Mouse (Mus musculus) naive thymus-derived CD4-positive, alpha-beta T cell, adult 5 months (primary cell): ENCODE results near the gene Sdf2. TPM values are rescaled to one million over a fixed set of nuclear protein-coding genes. Genes with fewer than 3 reads are reported as not detected.

Experiments
- polyA plus RNA-seq: library from polyadenylated mRNA; unstranded; fragments of 100-300 nt; shearing (Covaris generic); gene quantifications from one replicate; pipeline ENCODE4 v1.2.1, GENCODE M21; 2017

The Sdf2 gene
- 84.4 TPM for polyA plus RNA-seq

GRCm38 (mm10) chr11:78245627-78246317 lies at the start of gene Sdf2, which contains the start of gene Supt6:
Gene Sdf2 (plus strand): TSS chr11:78245746.
Gene Supt6 (minus strand): TSS chr11:78245987.

GRCm38 (mm10) chr11:78261380-78262352 lies 16.1 kb downstream of the Sdf2 start, which contains the start of gene 2610507B11Rik:
Gene 2610507B11Rik (plus strand): TSS chr11:78261752.

GRCm38 (mm10) chr11:78290654-78291053 lies 45.1 kb downstream of the Sdf2 start, which contains the start of gene BC030499:
Gene BC030499 (plus strand): TSS chr11:78290841.

GRCm38 (mm10) chr11:78301357-78302084 lies 56.0 kb downstream of the Sdf2 start, which contains the start of gene Spag5:
Gene Spag5 (plus strand): TSS chr11:78301529.

Other genes with a start within 250 kb of the Sdf2 start
- 10.4 TPM for gene Dhrs13, start 213.5 kb upstream of the Sdf2 start, polyA plus RNA-seq
- 51.3 TPM for gene Flot2, start 207.8 kb upstream of the Sdf2 start, polyA plus RNA-seq
- gene Eral1, start 165.4 kb upstream of the Sdf2 start, polyA plus RNA-seq: 31.5 TPM
- gene Fam222b, start 151.1 kb upstream of the Sdf2 start, polyA plus RNA-seq: 17.3 TPM
- gene Traf4, start 80.2 kb upstream of the Sdf2 start, polyA plus RNA-seq: 92.9 TPM
- 15.1 TPM for gene Nek8, start 69.1 kb upstream of the Sdf2 start, polyA plus RNA-seq
- 2.5 TPM for gene Tlcd1, start 69.0 kb upstream of the Sdf2 start, polyA plus RNA-seq
- 2,044 TPM for gene Rpl23a, start 62.2 kb upstream of the Sdf2 start, polyA plus RNA-seq
- not detected for gene Rab34, start 57.3 kb upstream of the Sdf2 start, polyA plus RNA-seq
- not detected for gene Proca1, start 52.4 kb upstream of the Sdf2 start, polyA plus RNA-seq
- gene Supt6, start 241 bp downstream of the Sdf2 start, polyA plus RNA-seq: 51.6 TPM
- gene 2610507B11Rik, start 16.0 kb downstream of the Sdf2 start, polyA plus RNA-seq: 82.8 TPM
- gene BC030499, start 45.1 kb downstream of the Sdf2 start, polyA plus RNA-seq: 0.30 TPM
- 1.2 TPM for gene Spag5, start 55.8 kb downstream of the Sdf2 start, polyA plus RNA-seq
- 4.4 TPM for gene Aldoc, start 77.2 kb downstream of the Sdf2 start, polyA plus RNA-seq
- gene Pigs, start 82.7 kb downstream of the Sdf2 start, polyA plus RNA-seq: 73.4 TPM
- gene Unc119, start 97.7 kb downstream of the Sdf2 start, polyA plus RNA-seq: 11.7 TPM
- not detected for gene Foxn1, start 140.8 kb downstream of the Sdf2 start, polyA plus RNA-seq
- not detected for gene Slc13a2, start 176.5 kb downstream of the Sdf2 start, polyA plus RNA-seq
- gene Slc46a1, start 220.0 kb downstream of the Sdf2 start, polyA plus RNA-seq: 0.53 TPM